Mouse (Mus musculus): ENCODE results near the gene Cers5. TPM values are rescaled to one million over a fixed set of nuclear protein-coding genes. Genes with fewer than 3 reads are reported as not detected.

The Cers5 gene
- polyA plus RNA-seq, 1 experiment from 2014 or later = 95.2 TPM

DNA sequence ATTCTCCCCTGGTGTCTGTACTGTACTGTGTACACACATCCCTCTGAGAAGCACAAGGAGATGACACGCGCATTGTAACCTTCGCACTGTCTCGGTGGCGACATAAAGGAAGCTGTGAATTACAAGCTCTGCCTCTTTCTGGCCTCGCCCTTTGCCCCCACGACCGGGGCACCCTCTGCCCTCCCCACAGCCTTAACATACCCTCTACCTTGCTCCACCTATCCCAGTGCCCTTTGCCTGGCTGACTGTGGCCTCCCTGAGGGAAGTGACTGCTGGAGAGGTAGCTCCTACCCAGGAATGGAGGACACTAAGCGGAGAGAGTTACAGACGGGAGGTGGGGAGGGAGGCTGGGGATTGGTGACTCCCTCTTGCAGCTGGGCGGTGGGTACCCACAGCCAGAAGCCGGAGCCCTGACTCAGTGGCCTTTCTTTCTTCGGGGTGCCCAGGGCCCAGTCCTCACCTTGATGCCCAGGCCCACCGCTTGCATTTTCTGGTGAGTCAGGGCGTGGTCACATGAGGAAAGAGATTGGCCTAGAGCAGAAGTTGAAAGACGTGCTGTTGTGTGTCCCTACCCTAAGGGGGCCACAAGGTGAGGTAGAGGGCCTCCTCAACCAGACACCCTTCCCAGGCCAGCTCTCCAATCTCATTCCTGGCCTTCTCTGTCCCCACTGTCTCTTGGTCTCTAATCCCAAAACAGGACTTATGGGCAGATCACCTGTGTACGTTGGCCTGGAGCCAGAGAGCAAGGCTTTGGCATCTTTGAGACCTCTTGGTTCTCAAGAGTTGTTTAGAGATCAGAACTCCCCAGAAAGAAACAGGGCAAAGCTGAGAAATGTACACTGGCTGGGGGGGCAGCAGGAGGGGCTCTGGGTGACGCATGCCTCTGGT is 72.2 kb downstream of the Cers5 start:
- H3K27ac ChIP-seq (ENCODE audit: low read depth, low read length) = no peak overlapping the region
- H3K27me3 ChIP-seq (replicated peaks; ENCODE audit: control insufficient read depth, insufficient read depth, low read length) = no peaks in the 10 kb centered on the region
- no peak for ATAC-seq
- no peaks in the 10 kb centered on the region for H3K9me3 ChIP-seq (ENCODE audit: control insufficient read depth, low read length)
- peaks cover 29% of the 10 kb centered on the region for H3K36me3 ChIP-seq (ENCODE audit: control insufficient read depth, insufficient read depth, low read length)
- H3K4me2 ChIP-seq (ENCODE audit: low read length) = no peak overlapping the region
- peaks cover 25% of the 10 kb centered on the region for H3K4me1 ChIP-seq (ENCODE audit: control insufficient read depth, insufficient read depth, low read depth, low read length)
- H3K4me3 ChIP-seq (ENCODE audit: low read length) = no peak overlapping the region
- H3K9ac ChIP-seq (ENCODE audit: low read depth, low read length) = no peak overlapping the region; the same call in 1 of the 2 replicates
- 89% methylated on average over 18 of the region's 18 CpGs for WGBS

DNA sequence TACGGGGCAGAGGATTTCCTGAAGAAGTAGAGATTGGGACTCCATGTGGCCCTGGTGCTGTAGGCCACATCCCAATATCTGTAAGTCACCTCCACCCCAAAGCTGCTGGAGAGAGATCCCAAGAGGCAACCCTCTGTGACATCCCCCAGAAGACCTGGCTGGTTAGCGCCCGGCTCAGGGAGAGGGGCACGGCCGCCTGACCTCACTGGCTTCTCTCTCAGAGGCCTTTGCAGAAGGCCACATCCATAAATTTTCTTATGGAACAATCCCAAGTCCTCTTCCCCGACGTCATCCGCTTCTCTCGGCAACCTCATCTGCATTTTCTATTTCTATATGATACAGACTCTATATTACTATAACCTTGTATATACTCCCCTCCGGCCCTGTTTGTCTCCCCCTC is 73.0 kb downstream of the Cers5 start:
- no peak for ATAC-seq
- Histone ChIP-seq H3K4me2 (ENCODE audit: low read length) (no peak overlapping the region), H3K9ac (ENCODE audit: low read depth, low read length) (no peak overlapping the region; the same call in 1 of the 2 replicates), H3K9me3 (ENCODE audit: control insufficient read depth, low read length) (no peaks in the 10 kb centered on the region), H3K4me1 (ENCODE audit: control insufficient read depth, insufficient read depth, low read depth, low read length) (peaks cover 20% of the 10 kb centered on the region), H3K27me3 (replicated peaks; ENCODE audit: control insufficient read depth, insufficient read depth, low read length) (no peaks in the 10 kb centered on the region), H3K36me3 (ENCODE audit: control insufficient read depth, insufficient read depth, low read length) (peaks cover 29% of the 10 kb centered on the region), H3K4me3 (ENCODE audit: low read length) (no peak overlapping the region), H3K27ac (ENCODE audit: low read depth, low read length) (no peak overlapping the region)
- WGBS = 85% methylated on average over 10 of the region's 10 CpGs

DNA sequence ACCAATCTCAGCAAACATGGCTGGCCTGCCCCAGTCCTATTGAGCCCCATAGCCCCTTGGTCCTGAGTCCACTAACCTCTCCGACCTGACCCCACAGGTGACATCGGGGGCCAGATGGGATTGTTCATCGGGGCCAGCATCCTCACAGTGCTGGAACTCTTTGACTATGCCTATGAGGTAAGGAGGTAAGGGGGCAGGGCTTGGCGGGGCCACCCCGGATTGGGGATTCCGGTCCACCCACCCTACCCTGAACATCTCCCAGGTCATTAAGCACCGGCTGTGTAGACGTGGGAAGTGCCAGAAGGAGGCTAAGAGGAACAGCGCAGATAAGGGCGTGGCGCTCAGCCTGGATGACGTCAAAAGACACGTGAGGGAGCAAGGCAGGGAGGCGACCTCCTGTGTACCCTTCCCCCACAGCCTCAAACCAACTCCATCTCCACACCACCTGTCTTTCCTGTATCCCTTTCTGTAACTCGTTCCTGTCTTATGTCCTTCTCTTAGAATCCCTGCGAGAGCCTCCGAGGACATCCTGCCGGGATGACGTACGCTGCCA is 74.1 kb downstream of the Cers5 start:
- Histone ChIP-seq H3K4me1 (ENCODE audit: control insufficient read depth, insufficient read depth, low read depth, low read length) (peaks cover 8% of the 10 kb centered on the region), H3K9ac (ENCODE audit: low read depth, low read length) (no peak overlapping the region), H3K4me3 (ENCODE audit: low read length) (no peak overlapping the region), H3K4me2 (ENCODE audit: low read length) (no peak overlapping the region), H3K27me3 (replicated peaks; ENCODE audit: control insufficient read depth, insufficient read depth, low read length) (no peaks in the 10 kb centered on the region), H3K27ac (ENCODE audit: low read depth, low read length) (no peak overlapping the region), H3K9me3 (ENCODE audit: control insufficient read depth, low read length) (no peaks in the 10 kb centered on the region), H3K36me3 (ENCODE audit: control insufficient read depth, insufficient read depth, low read length) (peaks cover 27% of the 10 kb centered on the region)
- no peak for ATAC-seq
- WGBS = 47% methylated on average over 20 of the region's 20 CpGs

DNA sequence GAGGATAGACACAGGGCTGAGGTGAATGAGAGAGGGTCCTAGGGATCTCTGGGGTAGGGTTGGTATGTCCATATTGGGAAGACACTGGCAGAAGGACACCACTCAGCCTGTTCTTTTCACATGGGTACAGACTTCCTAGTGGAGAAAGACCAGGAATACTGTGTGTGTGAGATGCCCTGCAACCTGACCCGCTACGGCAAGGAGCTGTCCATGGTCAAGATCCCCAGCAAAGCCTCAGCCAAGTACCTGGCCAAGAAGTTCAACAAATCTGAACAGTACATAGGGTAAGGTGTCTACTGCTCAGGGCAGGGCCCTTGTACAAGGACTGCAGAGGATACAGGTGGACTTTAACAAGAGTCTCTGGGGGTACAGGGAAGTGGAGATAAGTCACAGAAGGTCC is 75.4 kb downstream of the Cers5 start:
- no peaks in the 10 kb centered on the region for H3K9me3 ChIP-seq (ENCODE audit: control insufficient read depth, low read length)
- no peak overlapping the region for H3K9ac ChIP-seq (ENCODE audit: low read depth, low read length)
- H3K27ac ChIP-seq (ENCODE audit: low read depth, low read length) = no peak overlapping the region
- no peak for ATAC-seq
- no peaks in the 10 kb centered on the region; the same call in 1 of the 2 replicates for H3K4me1 ChIP-seq (ENCODE audit: control insufficient read depth, insufficient read depth, low read depth, low read length)
- no peak overlapping the region for H3K4me3 ChIP-seq (ENCODE audit: low read length)
- peaks cover 27% of the 10 kb centered on the region for H3K36me3 ChIP-seq (ENCODE audit: control insufficient read depth, insufficient read depth, low read length)
- H3K4me2 ChIP-seq (ENCODE audit: low read length) = no peak overlapping the region
- no peaks in the 10 kb centered on the region for H3K27me3 ChIP-seq (replicated peaks; ENCODE audit: control insufficient read depth, insufficient read depth, low read length)
- 34% methylated on average over 2 of the region's 2 CpGs for WGBS

DNA sequence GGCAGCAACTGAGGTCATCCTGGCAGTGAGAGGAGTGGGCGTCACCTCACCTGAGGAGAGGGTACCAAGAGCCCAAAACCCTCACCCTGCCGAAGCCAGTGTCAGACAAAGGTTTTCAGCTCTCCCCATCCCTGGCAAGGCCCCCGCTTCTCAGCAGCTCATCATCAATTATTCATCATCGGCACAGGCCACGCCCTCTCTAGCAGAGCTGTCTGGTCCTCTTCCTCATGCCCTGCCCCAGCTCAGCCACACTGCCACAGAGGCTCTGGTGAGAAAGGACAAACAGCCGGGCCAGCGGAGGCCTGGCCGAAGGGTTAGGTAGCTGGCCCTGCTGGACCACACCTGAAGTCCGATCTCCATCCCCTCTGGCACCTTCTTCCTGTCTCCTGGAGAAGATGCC is 80.7 kb downstream of the Cers5 start:
- Histone ChIP-seq H3K9ac (ENCODE audit: low read depth, low read length) (no peak overlapping the region), H3K27me3 (replicated peaks; ENCODE audit: control insufficient read depth, insufficient read depth, low read length) (no peaks in the 10 kb centered on the region), H3K4me1 (ENCODE audit: control insufficient read depth, insufficient read depth, low read depth, low read length) (peaks cover 2% of the 10 kb centered on the region; the same call in 1 of the 2 replicates), H3K36me3 (ENCODE audit: control insufficient read depth, insufficient read depth, low read length) (peaks cover 9% of the 10 kb centered on the region; the same call in 1 of the 2 replicates), H3K4me2 (ENCODE audit: low read length) (no peak overlapping the region), H3K27ac (ENCODE audit: low read depth, low read length) (no peak overlapping the region), H3K4me3 (ENCODE audit: low read length) (no peak overlapping the region), H3K9me3 (ENCODE audit: control insufficient read depth, low read length) (no peaks in the 10 kb centered on the region)
- 0 out of 2 replicates have a peak, but pooled peaks have one; percentile 16 for ATAC-seq
- WGBS = 50% methylated on average over 9 of the region's 9 CpGs

DNA sequence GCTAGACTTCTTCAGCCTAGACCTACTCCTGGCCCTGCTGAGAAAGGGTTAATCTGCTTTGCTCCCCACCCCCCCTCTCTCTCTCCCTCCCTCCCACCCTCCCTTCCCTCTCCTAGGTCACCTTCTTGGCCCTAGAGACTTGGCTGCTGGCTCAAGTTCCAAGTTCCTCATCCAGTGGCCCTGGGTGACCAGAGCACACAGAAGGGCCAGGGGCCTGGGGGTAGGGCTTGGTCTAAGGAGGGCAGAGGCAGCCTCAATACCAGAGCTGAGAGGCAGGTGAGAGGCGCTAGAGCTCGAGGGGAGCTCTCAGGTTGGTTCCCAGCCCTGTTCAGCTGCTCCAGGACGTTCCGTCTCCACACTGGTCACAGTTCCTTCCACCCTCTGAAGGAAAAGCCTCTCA is 81.8 kb downstream of the Cers5 start:
- 28% methylated on average over 4 of the region's 4 CpGs for WGBS
- H3K9ac ChIP-seq (ENCODE audit: low read depth, low read length) = no peak overlapping the region
- peaks cover 2% of the 10 kb centered on the region; the same call in 1 of the 2 replicates for H3K4me1 ChIP-seq (ENCODE audit: control insufficient read depth, insufficient read depth, low read depth, low read length)
- no peak for ATAC-seq
- H3K4me3 ChIP-seq (ENCODE audit: low read length) = no peak overlapping the region
- no peaks in the 10 kb centered on the region for H3K9me3 ChIP-seq (ENCODE audit: control insufficient read depth, low read length)
- H3K36me3 ChIP-seq (ENCODE audit: control insufficient read depth, insufficient read depth, low read length) = 0 out of 2 replicates have a peak, but pooled peaks cover 2% of the 10 kb centered on the region
- H3K27me3 ChIP-seq (replicated peaks; ENCODE audit: control insufficient read depth, insufficient read depth, low read length) = no peaks in the 10 kb centered on the region
- no peak overlapping the region for H3K27ac ChIP-seq (ENCODE audit: low read depth, low read length)
- no peak overlapping the region for H3K4me2 ChIP-seq (ENCODE audit: low read length)

DNA sequence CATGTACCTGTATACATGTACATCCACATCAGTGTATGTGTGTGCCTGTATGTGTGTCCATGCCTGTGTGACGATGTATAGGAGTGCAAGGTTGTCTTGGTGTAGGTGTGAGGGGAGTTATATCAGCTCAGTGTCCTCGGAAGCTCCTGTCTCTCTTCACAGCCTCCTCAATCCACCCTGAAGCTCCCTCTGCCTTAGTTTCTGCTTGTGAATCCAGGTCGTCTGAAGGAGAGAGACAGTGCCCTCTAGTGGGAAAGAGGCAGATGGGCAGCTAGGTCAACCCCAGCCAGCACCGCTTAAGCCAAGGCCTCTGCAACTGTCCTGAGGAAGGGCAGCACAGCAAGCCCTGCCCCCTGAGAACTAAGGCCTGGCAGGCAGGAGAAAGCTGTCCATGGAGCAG is 84.0 kb downstream of the Cers5 start:
- peak overlapping the region; percentile 24; the same call in 1 of the 2 replicates for H3K9ac ChIP-seq (ENCODE audit: low read depth, low read length)
- no peak overlapping the region for H3K27ac ChIP-seq (ENCODE audit: low read depth, low read length)
- ATAC-seq = peak; percentile 61
- peaks cover 2% of the 10 kb centered on the region; the same call in 1 of the 2 replicates for H3K4me1 ChIP-seq (ENCODE audit: control insufficient read depth, insufficient read depth, low read depth, low read length)
- H3K9me3 ChIP-seq (ENCODE audit: control insufficient read depth, low read length) = no peaks in the 10 kb centered on the region
- H3K27me3 ChIP-seq (replicated peaks; ENCODE audit: control insufficient read depth, insufficient read depth, low read length) = no peaks in the 10 kb centered on the region
- H3K4me2 ChIP-seq (ENCODE audit: low read length) = no peak overlapping the region
- H3K4me3 ChIP-seq (ENCODE audit: low read length) = no peak overlapping the region
- 2% methylated on average over 4 of the region's 4 CpGs for WGBS
- H3K36me3 ChIP-seq (ENCODE audit: control insufficient read depth, insufficient read depth, low read length) = 0 out of 2 replicates have a peak, but pooled peaks cover 2% of the 10 kb centered on the region
